Mouse (Mus musculus) neutrophil, adult 5-6 weeks (primary cell): ENCODE data around the gene Itga1. TPM values are rescaled to one million over a fixed set of nuclear protein-coding genes. Genes with fewer than 3 reads are reported as not detected.
A peak's percentile ranks its signal among the peaks of the same experiment; 100 is the strongest.

ENCODE experiments used
- ATAC-seq: fragments of 151-379, 151-347 bp; 2 replicates; pipeline ENCODE4 v1.8.0; 2017; ENCODE audit warnings: mild to moderate bottlenecking, moderate TSS enrichment; ENCODE audit not compliant: insufficient number of reproducible peaks, poor library complexity, low FRiP score, severe bottlenecking; ENCODE audit errors: extremely low read depth
- total RNA-seq: library from RNA; stranded (forward); fragments of 200-1000 nt; gene quantifications from 2 replicates; pipeline ENCODE4 v1.2.3, GENCODE M21; 2017

Gene Itga1
- 0.86 and 1.5 TPM in 2 replicates for total RNA-seq

DNA sequence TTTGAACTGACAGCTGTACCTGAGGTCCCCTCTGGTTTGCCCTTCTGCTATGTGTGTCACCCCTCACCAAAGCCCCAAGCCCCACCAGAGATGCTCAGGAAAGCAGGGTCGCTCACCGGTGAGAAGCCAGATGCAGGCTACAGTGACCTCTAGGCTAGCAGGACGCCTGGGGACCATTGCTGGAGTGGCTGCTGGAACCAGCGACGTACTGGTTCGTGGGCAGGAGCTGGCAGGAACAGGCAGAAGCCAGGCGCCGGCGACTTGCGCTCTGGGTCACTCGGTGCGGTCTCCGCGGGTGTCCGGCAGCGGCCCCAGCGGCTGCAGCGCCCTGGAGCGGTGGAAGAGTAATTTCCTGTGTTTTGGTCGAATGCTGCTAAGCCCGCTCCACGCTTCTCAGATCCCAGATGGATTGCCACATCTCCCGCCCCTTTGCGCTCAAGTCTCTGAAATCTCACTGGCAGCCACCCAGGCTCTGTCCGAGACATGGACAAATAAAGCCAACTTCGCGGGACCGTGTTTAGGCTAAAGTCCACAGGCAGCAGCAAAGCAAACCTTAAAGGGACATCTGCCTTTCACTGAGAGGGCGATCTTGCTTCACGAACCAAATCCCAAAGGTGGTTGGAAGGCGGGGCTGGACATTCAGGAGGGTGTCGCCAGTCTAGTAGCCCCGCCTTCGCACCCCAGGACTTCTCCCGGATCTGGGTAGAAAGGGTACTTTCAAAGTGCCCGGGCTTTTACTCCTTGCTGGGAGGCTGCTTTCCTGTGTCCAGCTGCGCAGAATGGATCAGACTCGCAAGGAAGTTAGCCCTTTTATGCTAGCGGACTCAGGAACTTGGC is at the start of gene Itga1, which contains the start of gene Gm49395:
Itga1 (minus strand) TSS at position 610 of the 837 bp plus-strand sequence.
Gm49395 (minus strand) TSS at position 567 of the 837 bp plus-strand sequence.
- ATAC-seq = 0 out of 2 replicates have a peak, but pooled peaks have one; percentile 23

DNA sequence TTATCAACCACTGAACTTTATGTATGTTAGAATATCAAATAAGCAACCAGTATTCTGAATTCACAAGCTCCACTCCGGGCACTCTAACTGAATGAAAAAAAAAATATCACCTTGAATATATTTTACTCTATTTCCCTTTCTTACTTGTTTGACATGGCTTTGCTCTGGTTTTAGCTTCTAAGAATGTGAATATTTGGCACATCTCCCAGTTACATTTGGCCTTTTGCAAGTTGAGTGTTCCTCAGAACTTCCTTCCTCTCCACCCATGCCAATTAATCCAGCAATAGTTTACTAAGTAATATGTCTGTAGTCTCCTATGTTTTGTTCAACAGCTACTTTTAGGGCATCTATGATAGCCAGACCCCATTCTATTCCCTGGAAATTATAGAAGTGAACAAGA is 48.8 kb upstream of the Itga1 start:
- no peak for ATAC-seq

DNA sequence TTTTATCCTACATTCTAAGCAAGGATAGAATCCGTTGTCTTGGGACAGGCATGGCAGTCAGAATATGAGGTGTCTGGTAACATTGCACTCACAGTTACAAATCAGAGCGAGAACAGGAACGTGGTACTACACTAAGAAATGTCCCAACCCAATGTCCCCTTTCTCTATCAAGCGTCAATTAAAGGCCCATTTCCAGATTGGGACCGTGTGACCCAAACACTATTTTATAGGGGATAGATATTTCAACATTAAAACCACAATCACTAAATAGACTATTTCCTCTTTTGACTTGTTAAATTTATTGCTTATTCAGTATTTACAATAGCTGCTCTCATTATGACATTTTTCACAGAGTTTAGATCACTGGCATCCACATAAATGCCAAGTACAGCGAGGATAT is 48.1 kb upstream of the Itga1 start:
- no peak for ATAC-seq

DNA sequence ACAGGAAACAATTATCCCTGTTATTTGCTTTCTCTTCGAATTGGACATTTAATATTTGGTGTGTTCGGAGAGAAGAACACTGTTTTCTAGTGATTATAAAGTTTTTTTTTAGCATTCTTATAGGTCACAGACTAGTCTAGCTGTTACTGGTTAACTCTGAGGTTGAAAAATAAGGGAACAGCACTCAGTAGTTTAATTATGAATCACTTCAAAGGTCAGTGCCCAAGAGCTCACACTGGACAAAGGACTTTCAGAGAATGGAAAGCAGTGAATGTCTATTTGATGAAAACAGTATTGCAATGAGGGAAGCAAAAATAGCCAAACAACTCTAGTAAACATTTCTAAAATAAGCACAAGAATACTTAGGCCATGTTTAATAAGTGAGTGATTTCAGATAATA is 41.8 kb upstream of the Itga1 start:
- no peak for ATAC-seq

DNA sequence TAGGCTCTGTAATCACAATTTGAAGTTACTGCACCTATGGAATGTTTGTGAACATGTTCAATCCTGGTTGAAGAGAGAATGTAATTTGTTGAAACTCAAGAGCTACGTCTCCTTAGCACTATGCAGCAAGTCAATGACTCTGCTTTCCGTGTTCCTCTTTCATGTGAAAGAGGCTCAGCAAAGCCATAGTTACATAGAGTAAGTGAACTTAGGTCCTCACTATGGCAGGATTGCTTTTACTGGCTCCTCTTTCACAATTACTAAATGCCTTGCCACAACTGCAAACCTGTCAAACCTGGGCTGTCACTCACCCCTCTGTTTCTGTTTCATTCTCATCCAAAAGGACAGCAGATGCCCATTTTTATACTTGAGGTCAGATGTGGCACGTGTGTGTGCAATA is 40.3 kb upstream of the Itga1 start:
- no peak for ATAC-seq

DNA sequence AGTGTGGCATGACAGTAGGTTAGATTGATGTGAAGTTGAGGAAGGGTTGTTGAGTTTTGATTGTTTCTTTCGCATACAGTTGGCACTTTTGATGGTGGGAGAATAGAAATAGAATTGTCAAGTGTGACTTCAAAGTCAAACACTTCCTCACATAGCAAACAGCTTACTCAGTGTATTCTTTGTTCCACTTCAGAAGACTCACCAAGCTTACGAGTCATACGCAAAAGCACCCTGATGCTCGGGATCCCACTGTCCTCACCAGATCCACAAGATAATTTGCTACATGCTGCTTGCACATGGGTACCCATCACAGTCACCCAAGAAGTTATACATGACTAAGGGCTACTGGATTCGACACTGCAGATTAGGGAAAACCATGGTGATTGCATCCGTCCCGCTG is 36.7 kb upstream of the Itga1 start:
- no peak for ATAC-seq

DNA sequence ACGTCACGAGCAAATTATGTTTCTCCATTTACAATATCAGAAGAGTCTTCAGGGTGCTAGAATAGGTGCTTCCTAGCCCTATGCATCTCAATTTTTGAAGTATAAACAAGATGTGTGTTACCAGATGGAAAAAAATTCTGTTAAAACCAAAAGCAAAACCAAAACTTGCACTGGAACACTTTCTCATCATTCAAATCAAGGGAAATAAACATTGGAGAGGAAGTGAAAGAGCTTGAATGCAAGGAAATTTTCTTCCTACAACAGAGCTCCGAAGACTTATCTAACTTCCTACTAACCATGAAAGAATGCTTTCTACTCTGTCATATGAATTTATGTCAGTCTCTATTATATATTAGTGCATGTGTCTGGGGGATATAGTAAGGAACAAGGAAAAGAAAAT is 35.0 kb upstream of the Itga1 start:
- no peak for ATAC-seq

DNA sequence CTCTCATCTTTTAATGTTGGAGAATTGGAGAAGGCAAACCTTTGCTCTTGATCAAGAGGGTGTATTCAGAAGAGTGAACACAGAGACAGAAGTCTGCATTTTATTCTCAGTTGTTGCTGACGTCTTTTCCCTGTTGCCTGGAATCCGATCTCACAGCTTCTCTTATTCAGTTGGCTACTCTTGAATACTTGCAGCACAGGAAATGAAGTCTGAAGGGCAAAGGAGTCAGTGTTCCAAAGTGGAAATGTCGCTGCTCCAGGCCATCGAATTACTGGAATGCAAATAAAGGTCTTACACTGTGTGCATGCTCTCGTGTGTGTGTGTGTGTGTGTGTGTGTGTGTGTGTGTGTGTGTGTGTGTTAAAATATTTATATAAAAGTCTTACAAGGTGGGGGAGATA is 30.7 kb upstream of the Itga1 start:
- ATAC-seq = no peak

DNA sequence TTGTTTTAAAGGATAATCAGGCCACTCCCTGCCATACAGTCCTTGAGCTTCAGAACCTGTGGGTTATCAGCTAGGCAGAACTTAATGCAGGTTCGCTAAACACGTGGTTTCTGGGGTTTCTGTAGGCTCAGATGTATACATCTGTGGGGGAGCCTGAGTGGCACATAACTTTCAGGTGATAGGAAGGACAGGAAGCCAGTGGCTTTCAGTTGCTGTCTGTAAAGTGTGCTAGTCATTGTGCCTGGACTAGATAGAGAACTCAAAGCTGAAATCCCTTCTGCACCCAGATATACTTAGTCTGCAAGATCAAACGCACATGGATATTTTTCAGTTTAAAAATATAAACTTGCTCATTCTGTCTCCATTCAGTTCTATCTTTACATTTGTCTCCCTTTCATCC is 29.6 kb upstream of the Itga1 start:
- no peak for ATAC-seq

DNA sequence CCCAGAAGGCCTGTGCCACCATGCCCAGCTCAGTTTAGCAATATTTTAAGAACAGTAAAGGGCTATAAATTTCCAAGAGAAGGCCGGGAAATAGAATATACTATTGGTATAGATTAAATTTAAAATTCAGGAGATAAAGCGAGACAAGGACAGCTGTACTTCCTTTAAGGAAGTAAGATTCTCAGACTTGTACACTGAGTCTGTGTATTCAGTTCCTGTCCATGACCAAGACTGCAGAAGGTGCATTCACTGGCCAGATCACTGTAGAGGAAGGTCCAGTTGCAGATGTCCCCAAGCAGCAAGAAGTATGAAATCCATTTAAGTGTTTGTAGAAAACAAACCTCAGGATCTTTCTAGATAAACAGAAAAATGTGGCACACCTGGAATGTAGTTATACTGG is 28.3 kb upstream of the Itga1 start:
- ATAC-seq = no peak

DNA sequence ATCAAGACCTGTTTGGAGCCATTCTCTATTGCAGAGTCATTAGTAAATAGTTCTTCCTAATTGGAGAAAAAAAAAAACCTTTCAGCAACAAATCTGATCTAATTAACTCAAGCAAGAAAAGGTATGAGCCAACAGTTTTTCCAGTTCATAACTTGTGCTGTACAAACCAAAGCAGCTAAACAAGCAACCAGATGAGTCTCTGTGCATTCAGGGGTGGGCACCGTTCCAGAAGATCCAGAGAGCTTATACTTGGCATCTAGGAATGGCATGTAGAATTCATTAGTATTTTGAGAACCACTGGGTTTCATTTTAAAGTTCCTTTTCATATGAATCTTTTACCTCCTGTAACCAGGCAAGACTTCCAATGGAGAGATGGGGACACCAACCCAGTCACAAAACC is 26.1 kb upstream of the Itga1 start:
- no peak for ATAC-seq

DNA sequence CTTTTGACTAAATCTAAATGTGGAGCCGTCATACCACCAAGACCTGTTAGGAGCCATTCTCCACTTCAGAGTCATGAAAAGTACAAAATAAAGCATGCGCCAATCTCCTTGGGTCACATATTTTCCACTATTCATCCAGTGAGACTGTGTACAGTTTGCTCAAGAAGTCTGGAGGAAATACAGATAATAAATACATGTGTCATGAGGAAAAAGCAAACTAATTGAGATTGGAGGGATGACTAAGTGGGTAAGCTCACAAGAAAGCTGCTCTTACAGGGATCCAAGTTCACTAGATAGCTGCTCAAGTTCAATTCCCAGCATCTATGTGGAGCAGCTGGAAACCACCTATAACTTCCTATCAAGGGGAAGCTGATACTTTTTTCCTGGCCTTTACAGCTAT is 24.8 kb upstream of the Itga1 start:
- no peak for ATAC-seq

DNA sequence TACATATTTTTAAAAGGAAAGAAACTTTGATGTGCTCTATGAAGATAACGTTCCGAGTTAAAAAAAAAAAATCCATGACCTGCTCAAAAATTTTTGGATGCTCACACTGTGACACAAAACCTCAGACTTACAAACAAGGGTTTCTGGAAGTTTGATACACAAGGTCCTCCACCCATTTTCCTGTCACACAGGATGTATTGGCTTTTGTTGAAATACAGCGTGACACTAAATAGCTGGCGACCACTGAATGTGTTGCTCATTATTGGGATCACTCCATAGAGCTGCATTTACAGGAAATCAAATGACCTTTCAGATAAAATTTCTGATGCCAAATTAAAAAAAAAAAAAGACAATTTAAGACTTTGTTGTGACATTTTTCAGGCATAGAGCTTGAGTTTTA is 23.4 kb upstream of the Itga1 start:
- ATAC-seq = no peak

DNA sequence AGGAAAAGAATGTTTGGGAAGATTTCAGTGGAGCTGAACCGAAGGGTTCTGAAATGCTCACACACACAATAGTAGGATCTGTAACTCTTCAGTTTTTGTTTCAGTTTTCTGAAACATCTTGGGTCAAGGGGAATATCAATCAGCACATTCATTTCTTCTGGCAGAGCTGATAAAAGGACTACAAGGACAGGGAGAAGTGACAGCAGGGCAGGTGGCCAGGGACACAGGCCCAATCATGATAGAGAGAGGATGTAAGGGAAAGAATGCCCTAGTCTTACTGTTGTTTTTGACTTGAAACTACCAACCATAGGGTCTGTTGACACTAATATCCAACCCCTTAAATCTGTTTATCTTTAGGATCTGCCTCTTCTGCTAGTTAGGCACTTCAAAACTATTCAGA is 22.8 kb upstream of the Itga1 start:
- ATAC-seq = no peak

DNA sequence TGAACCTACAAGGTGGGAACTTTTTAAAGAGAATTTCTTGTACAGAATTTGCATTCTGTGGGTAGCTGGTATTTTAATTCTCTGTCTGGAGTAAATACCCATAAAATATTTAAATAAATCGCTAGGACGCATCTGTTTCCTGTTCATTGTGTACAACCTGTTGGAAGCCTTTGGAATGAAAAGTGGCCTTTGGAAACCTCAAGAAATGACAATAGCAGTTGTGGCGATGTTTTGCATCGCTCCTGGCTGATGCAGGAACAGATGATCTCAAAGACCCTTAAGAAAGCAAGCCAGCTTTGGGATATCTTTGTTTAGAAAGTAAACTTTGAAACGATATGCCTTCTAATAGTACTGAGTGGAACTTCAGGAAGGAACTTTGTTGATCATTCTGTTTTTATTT is 17.0 kb upstream of the Itga1 start:
- ATAC-seq = no peak

DNA sequence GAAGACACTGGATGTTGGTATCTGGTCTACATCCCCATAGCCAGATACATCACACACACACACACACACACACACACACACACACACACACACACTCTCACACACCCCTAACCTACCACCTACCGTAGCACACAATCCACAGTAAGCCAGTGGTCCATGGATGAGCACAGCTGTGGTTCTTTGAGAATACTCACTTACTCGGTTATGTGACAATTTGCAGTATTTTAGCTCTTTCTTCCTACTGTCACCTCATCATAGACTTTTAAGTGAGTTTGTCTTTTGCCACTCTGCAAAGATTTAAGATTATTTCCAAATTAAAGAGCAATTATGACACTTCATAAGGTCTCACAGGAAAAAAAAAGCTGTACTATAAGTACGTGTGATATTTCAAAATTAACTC is 16.4 kb upstream of the Itga1 start:
- ATAC-seq = no peak

DNA sequence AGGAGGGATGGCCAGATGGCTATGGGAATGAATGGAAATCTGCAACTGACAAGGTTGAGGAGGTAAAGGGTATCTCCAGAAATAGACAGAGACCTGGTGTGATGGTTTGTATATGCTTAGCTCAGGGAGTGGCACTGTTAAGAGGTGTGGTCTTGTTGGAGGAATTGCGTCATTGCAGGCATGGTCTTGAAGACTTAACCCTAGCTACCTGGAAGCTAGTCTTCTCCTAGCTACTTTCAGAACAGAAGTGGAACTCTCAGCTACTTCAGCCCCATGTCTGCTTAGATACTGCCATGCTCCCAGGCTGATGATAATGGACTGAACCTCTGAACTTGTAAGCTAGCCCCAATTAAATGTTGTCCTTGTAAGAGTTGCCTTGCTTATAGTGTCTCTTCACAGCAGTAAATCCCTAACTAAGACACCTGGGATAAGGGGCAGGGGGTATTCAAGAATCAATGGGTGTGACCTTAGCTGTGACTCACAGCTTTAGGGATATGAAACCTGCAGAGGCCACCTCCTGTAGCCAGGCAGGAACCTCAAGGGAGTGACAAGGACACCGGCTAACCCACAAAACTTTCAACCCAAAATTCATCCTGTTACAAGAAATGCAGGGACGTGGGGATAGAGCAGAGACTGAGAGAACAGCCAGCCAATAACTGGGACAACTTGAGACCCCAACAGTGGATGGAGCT is 15.3 kb upstream of the Itga1 start:
- ATAC-seq = no peak

DNA sequence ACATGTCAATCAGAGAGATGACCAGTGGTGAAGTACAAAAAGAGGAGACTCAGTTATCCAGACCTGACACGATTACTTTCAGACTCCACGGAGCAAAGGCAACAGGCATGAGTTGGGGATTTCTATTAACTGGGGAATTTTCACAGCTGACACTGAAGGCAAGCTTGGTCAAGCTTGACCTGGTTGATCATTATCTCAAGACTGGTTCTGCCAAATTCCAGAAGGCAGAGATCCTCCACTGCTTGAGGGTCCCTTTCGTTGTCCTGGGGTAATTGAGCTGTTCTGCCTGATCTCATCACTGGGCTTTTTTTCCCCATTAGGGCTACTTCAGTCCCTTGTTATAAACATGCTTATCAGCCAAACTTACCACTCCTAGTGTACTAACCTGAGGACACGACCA is 7.9 kb upstream of the Itga1 start:
- ATAC-seq = no peak

DNA sequence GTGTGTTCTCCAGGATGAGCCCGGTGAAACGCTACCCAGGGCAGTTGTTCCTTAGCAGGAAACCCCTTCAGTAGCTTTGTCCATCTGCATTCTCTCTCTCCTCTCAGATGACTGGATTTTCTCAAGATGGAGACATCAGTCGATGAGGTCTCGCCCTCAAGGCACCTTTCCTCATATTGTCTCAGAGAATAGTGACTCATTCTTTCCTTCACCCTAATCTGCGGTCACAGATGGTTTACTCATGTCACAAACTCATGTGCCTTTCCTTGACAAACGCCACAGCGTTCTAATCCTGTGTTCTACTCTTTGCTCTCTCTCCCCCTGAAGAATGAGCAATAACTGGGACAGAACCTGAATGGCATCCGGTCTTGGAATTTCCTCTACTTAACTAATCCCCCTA is 5.7 kb upstream of the Itga1 start:
- ATAC-seq = no peak

DNA sequence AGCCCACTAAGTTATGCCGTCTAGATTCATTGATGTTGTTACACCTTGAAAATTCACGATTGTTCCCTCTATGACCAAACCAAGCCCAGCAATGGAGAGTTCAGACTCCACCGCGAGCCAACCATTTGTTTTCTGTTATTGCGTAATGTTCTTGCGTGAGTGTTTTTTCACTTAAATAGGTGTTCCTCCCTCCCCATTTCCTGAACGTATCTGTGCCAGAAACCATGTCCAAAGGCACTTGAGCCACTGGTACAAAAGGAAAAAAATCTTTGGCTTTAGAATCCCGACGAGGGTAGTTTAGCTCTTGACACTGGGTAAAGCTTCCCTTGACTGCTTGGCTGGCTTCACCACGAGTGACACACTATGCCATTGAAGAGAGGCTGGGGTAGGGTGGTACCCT is 4.4 kb upstream of the Itga1 start:
- no peak for ATAC-seq
